Mouse (Mus musculus): Measurements from ENCODE around the gene Dph5. TPM values are rescaled to one million over a fixed set of nuclear protein-coding genes. Genes with fewer than 3 reads are reported as not detected.

The Dph5 gene
- polyA plus RNA-seq, 1 experiment from 2014 or later: 30.8 TPM

- H3K4me3 ChIP-seq (ENCODE audit: low read depth, low read length): no peak overlapping the region
- no peak overlapping the region for H3K27ac ChIP-seq (ENCODE audit: low read length)
- WGBS: 92% methylated on average over 20 of the region's 20 CpGs
- H3K36me3 ChIP-seq (ENCODE audit: control insufficient read depth, insufficient read depth, low read length): peaks cover 18% of the 10 kb centered on the region
- no peaks in the 10 kb centered on the region for H3K27me3 ChIP-seq (ENCODE audit: control insufficient read depth, insufficient read depth, low read length)
- no peak for ATAC-seq (ENCODE audit: insufficient number of reproducible peaks, insufficient read depth, low FRiP score, low read depth)
- H3K9me3 ChIP-seq (ENCODE audit: control insufficient read depth, low read depth, low read length): no peaks in the 10 kb centered on the region
- H3K4me2 ChIP-seq (replicated peaks; ENCODE audit: low read depth, low read length): no peak overlapping the region
- no peak overlapping the region for H3K9ac ChIP-seq (replicated peaks; ENCODE audit: low read depth, low read length)
- H3K4me1 ChIP-seq (ENCODE audit: control insufficient read depth, insufficient read depth, low read length): no peaks in the 10 kb centered on the region
Observed at GRCm38 (mm10) chr3:115971045-115971785, 83.6 kb downstream of the Dph5 start.

- no peaks in the 10 kb centered on the region for H3K9me3 ChIP-seq (ENCODE audit: control insufficient read depth, low read depth, low read length)
- H3K27me3 ChIP-seq (ENCODE audit: control insufficient read depth, insufficient read depth, low read length): no peaks in the 10 kb centered on the region
- no peaks in the 10 kb centered on the region for H3K4me1 ChIP-seq (ENCODE audit: control insufficient read depth, insufficient read depth, low read length)
- ATAC-seq (ENCODE audit: insufficient number of reproducible peaks, insufficient read depth, low FRiP score, low read depth): no peak
- H3K4me2 ChIP-seq (replicated peaks; ENCODE audit: low read depth, low read length): no peak overlapping the region
- H3K36me3 ChIP-seq (ENCODE audit: control insufficient read depth, insufficient read depth, low read length): peaks cover 20% of the 10 kb centered on the region
- WGBS: 92% methylated on average over 14 of the region's 14 CpGs
- H3K4me3 ChIP-seq (ENCODE audit: low read depth, low read length): no peak overlapping the region
- no peak overlapping the region for H3K27ac ChIP-seq (ENCODE audit: low read length)
- H3K9ac ChIP-seq (replicated peaks; ENCODE audit: low read depth, low read length): no peak overlapping the region
Observed at GRCm38 (mm10) chr3:115971891-115972646, 84.4 kb downstream of the Dph5 start.

- H3K9me3 ChIP-seq (ENCODE audit: control insufficient read depth, low read depth, low read length): no peaks in the 10 kb centered on the region
- WGBS: 89% methylated on average over 6 of the region's 6 CpGs
- H3K9ac ChIP-seq (replicated peaks; ENCODE audit: low read depth, low read length): no peak overlapping the region
- no peak overlapping the region for H3K27ac ChIP-seq (ENCODE audit: low read length)
- ATAC-seq (ENCODE audit: insufficient number of reproducible peaks, insufficient read depth, low FRiP score, low read depth): no peak
- H3K4me1 ChIP-seq (ENCODE audit: control insufficient read depth, insufficient read depth, low read length): no peaks in the 10 kb centered on the region
- H3K4me2 ChIP-seq (replicated peaks; ENCODE audit: low read depth, low read length): no peak overlapping the region
- no peak overlapping the region for H3K4me3 ChIP-seq (ENCODE audit: low read depth, low read length)
- no peaks in the 10 kb centered on the region for H3K27me3 ChIP-seq (ENCODE audit: control insufficient read depth, insufficient read depth, low read length)
- H3K36me3 ChIP-seq (ENCODE audit: control insufficient read depth, insufficient read depth, low read length): peaks cover 28% of the 10 kb centered on the region
Observed at GRCm38 (mm10) chr3:115974228-115974627, 86.6 kb downstream of the Dph5 start.

- 92% methylated on average over 10 of the region's 10 CpGs for WGBS
- no peak overlapping the region for H3K4me3 ChIP-seq (ENCODE audit: low read depth, low read length)
- H3K4me1 ChIP-seq (ENCODE audit: control insufficient read depth, insufficient read depth, low read length): no peaks in the 10 kb centered on the region
- no peak overlapping the region for H3K27ac ChIP-seq (ENCODE audit: low read length)
- ATAC-seq (ENCODE audit: insufficient number of reproducible peaks, insufficient read depth, low FRiP score, low read depth): no peak
- H3K36me3 ChIP-seq (ENCODE audit: control insufficient read depth, insufficient read depth, low read length): peaks cover 33% of the 10 kb centered on the region
- no peak overlapping the region for H3K4me2 ChIP-seq (replicated peaks; ENCODE audit: low read depth, low read length)
- no peak overlapping the region for H3K9ac ChIP-seq (replicated peaks; ENCODE audit: low read depth, low read length)
- no peaks in the 10 kb centered on the region for H3K9me3 ChIP-seq (ENCODE audit: control insufficient read depth, low read depth, low read length)
- H3K27me3 ChIP-seq (ENCODE audit: control insufficient read depth, insufficient read depth, low read length): no peaks in the 10 kb centered on the region
Observed at GRCm38 (mm10) chr3:115974995-115975394, 87.4 kb downstream of the Dph5 start.

- Histone ChIP-seq H3K4me2 (replicated peaks; ENCODE audit: low read depth, low read length) (no peak overlapping the region), H3K27me3 (ENCODE audit: control insufficient read depth, insufficient read depth, low read length) (no peaks in the 10 kb centered on the region), H3K4me3 (ENCODE audit: low read depth, low read length) (no peak overlapping the region), H3K27ac (ENCODE audit: low read length) (no peak overlapping the region), H3K9ac (replicated peaks; ENCODE audit: low read depth, low read length) (no peak overlapping the region), H3K4me1 (ENCODE audit: control insufficient read depth, insufficient read depth, low read length) (no peaks in the 10 kb centered on the region), H3K9me3 (ENCODE audit: control insufficient read depth, low read depth, low read length) (no peaks in the 10 kb centered on the region), H3K36me3 (ENCODE audit: control insufficient read depth, insufficient read depth, low read length) (peaks cover 36% of the 10 kb centered on the region)
- ATAC-seq (ENCODE audit: insufficient number of reproducible peaks, insufficient read depth, low FRiP score, low read depth): no peak
- WGBS: 29% methylated on average over 1 of the region's 1 CpGs
Observed at GRCm38 (mm10) chr3:115979000-115979399, 91.4 kb downstream of the Dph5 start.

GRCm38 (mm10) chr3:115983217-115983616 lies 95.6 kb downstream of the Dph5 start:
- H3K27ac ChIP-seq (ENCODE audit: low read length): no peak overlapping the region
- no peaks in the 10 kb centered on the region for H3K27me3 ChIP-seq (ENCODE audit: control insufficient read depth, insufficient read depth, low read length)
- no peak overlapping the region for H3K4me2 ChIP-seq (replicated peaks; ENCODE audit: low read depth, low read length)
- H3K9ac ChIP-seq (replicated peaks; ENCODE audit: low read depth, low read length): no peak overlapping the region
- no peaks in the 10 kb centered on the region for H3K4me1 ChIP-seq (ENCODE audit: control insufficient read depth, insufficient read depth, low read length)
- H3K36me3 ChIP-seq (ENCODE audit: control insufficient read depth, insufficient read depth, low read length): peaks cover 36% of the 10 kb centered on the region
- H3K4me3 ChIP-seq (ENCODE audit: low read depth, low read length): no peak overlapping the region
- no peaks in the 10 kb centered on the region for H3K9me3 ChIP-seq (ENCODE audit: control insufficient read depth, low read depth, low read length)
- no peak for ATAC-seq (ENCODE audit: insufficient number of reproducible peaks, insufficient read depth, low FRiP score, low read depth)
- WGBS: 94% methylated on average over 8 of the region's 8 CpGs

Small RNA genes within 50 kb of the gene (microRNA-seq; reads per million reads assigned to microRNA genes)
- gene Mir669n: not detected

Other genes starting within 250 kb of the Dph5 start
- 17.6 and 18.3 TPM in 2 replicates for gene S1pr1, start 172.8 kb upstream of the Dph5 start, polyA plus RNA-seq (2014; fragmentation: Nextera tagmentation; extraction: Ambion mirVana)
- gene Slc30a7, start 119.6 kb downstream of the Dph5 start, polyA plus RNA-seq (2014; fragmentation: Nextera tagmentation; extraction: Ambion mirVana): 36.2 and 37.0 TPM in 2 replicates
- 26.9 and 28.9 TPM in 2 replicates for gene Extl2, start 119.6 kb downstream of the Dph5 start, polyA plus RNA-seq (2014; fragmentation: Nextera tagmentation; extraction: Ambion mirVana)
- gene Vcam1, start 241.9 kb downstream of the Dph5 start, polyA plus RNA-seq (2014; fragmentation: Nextera tagmentation; extraction: Ambion mirVana): 68.1 and 70.0 TPM in 2 replicates

All from stomach, embryonic 14.5 days (tissue).